Comparison of ENCODE assay signal across 16 mouse cellular contexts in the genomic region with DNA sequence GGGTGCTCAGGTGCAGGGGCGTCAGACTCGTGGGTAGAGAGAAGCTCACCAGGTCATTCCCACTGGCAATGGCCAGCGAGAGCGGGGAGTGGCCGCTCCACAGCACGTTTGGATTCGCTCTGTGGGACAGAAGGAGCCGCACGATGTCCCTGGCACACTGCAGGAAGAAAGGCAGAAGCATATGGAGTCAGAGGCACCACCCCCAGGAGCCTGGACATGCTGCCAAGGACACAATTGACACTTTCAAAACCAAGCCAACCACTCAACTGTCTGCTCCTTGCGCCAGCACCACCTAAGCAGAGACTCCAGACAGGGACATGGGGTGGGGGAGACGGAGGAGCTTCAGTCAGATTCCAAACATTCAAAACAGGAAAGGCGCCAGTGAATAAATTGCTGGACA. TPM values are rescaled to one million over a fixed set of nuclear protein-coding genes. Genes with fewer than 3 reads are reported as not detected.
A peak's percentile ranks its signal among the peaks of the same experiment; 100 is the strongest.
DNase-seq lines count a peak whose midpoint lies in the region; TF ChIP-seq lines count a peak whose summit lies in the region.
"Had no signal": no experiment of that assay in that cellular context is flagged by ENCODE, and none has a peak within 500 bp of the region (broad histone marks: within the 10 kb centered on the region; RNA-seq: fewer than 3 reads in every experiment).

No protein-coding gene starts in this region.

- no peak overlapping the region for H3K4me3 ChIP-seq in myocyte
- H3K4me3 ChIP-seq: liver, embryonic 12.5 days; neural tube, embryonic 15.5 days had no signal

- intact Hi-C loops in heart, postnatal 25 days (cut with DNase I), result no loop called here

- no peak overlapping the region for H3ac ChIP-seq in myocyte (ENCODE audit: control insufficient read depth, insufficient read length)

- DNase-seq in frontal cortex, postnatal 36 days (ENCODE audit: low spot score in 2 of 2), result peak; percentile 56 to 66
- DNase-seq in frontal cortex, postnatal 10 days (ENCODE audit: low spot score in 2 of 2), result no peak
- DNase-seq in cerebellum, adult 11-12 months, result peak; percentile 99
- DNase-seq in layer of hippocampus, adult 18-20 months (ENCODE audit: low spot score in 2 of 2), result peak; percentile 42 to 77
- DNase-seq in heart, postnatal 25 days (ENCODE audit: low spot score), result no peak
- DNase-seq in kidney, postnatal 36 days, result no peak
- no peak for DNase-seq in urinary bladder, postnatal 14 days (ENCODE audit: low spot score)
- DNase-seq: heart, adult 11 months; kidney, adult 8-10 months; midbrain, embryonic 14.5 days; thymus, adult 18-20 months had no signal

- no peaks in the 10 kb centered on the region for H3K79me2 ChIP-seq in myocyte (ENCODE audit: control insufficient read depth, insufficient read depth)

- H3K27me3 ChIP-seq in myocyte (ENCODE audit: control insufficient read depth, insufficient read depth, insufficient read length), result peaks cover 18% of the 10 kb centered on the region
- H3K27me3 ChIP-seq: liver, embryonic 12.5 days; neural tube, embryonic 15.5 days had no signal

- H3K36me3 ChIP-seq in myocyte (ENCODE audit: control insufficient read depth, insufficient read depth), result no peaks in the 10 kb centered on the region
- H3K36me3 ChIP-seq: liver, embryonic 12.5 days; neural tube, embryonic 15.5 days had no signal

- no peak for TF ChIP-seq POLR2A in myocyte (IDR thresholded peaks at IDR 0.05; ENCODE audit: insufficient read length, low read depth)

- peak overlapping the region; percentile 24 for H3K4me2 ChIP-seq in myocyte (ENCODE audit: low read depth)
- H3K4me2 ChIP-seq: liver, embryonic 12.5 days; neural tube, embryonic 15.5 days had no signal

TF ChIP-seq in myocyte, 11 proteins besides CTCF, POLR2A, EP300 and RAD21:
- peak in 1 of 3 experiments; percentile 29 for TF ChIP-seq MYOD1 (IDR thresholded peaks at IDR 0.05; ENCODE audit: control insufficient read depth in 1 of 3, insufficient read length in 2 of 3, low read depth in 2 of 3)
- TF ChIP-seq TCF3 (IDR thresholded peaks at IDR 0.05; ENCODE audit: insufficient read length, low read depth), result no peak

RNA-seq across cellular contexts. Expression of a gene that starts 23.4 kb away (rescaled TPM):
- total RNA-seq in layer of hippocampus, adult 18-20 months (2021), result under 1 TPM; 0.42 to 0.53 TPM
- 2.4 TPM for polyA plus RNA-seq in myocyte (2012; fragmentation: generic; extraction: Trizol)
- total RNA-seq in heart, postnatal 25 days (2021), result not detected
- total RNA-seq: hematopoietic stem cell, adult 5-6 weeks; MEL had no signal

RNA-seq across cellular contexts. Expression of a gene that starts 27.5 kb away (rescaled TPM):
- total RNA-seq in layer of hippocampus, adult 18-20 months (2021), result 10 to 100 TPM; 16.0 to 17.9 TPM
- 40.9 TPM for polyA plus RNA-seq in myocyte (2012; fragmentation: generic; extraction: Trizol)
- 10 to 100 TPM; 11.9 to 13.2 TPM for total RNA-seq in heart, postnatal 25 days (2021)

RNA-seq across cellular contexts. Expression of a gene that starts 31.3 kb away (rescaled TPM):
- total RNA-seq in layer of hippocampus, adult 18-20 months (2021), result 10 to 100 TPM; 32.5 to 33.6 TPM
- 48.6 TPM for polyA plus RNA-seq in myocyte (2012; fragmentation: generic; extraction: Trizol)
- 10 to 100 TPM; 77.8 to 77.9 TPM for total RNA-seq in heart, postnatal 25 days (2021)

RNA-seq across cellular contexts. Expression of a gene that starts 47.8 kb away (rescaled TPM):
- total RNA-seq in layer of hippocampus, adult 18-20 months (2021), result 100 to 1,000 TPM; 136 to 139 TPM
- polyA plus RNA-seq in myocyte (2012; fragmentation: generic; extraction: Trizol), result 930 TPM
- 100 to 1,000 TPM; 366 to 368 TPM for total RNA-seq in heart, postnatal 25 days (2021)

RNA-seq across cellular contexts. Expression of a gene that starts 54.9 kb away (rescaled TPM):
- total RNA-seq in layer of hippocampus, adult 18-20 months (2021), result 10 to 100 TPM; 42.4 to 43.2 TPM
- 23.6 TPM for polyA plus RNA-seq in myocyte (2012; fragmentation: generic; extraction: Trizol)
- total RNA-seq in heart, postnatal 25 days (2021), result 1 to 10 TPM; 6.9 TPM

Comparison
In these comparisons a context has a peak if more than half of its experiments do, and no peak if none do; other contexts are left out.
1. DNase-seq: peak in frontal cortex, postnatal 36 days (2 of 2), cerebellum, adult 11-12 months (single experiment) and layer of hippocampus, adult 18-20 months (2 of 2); none in frontal cortex, postnatal 10 days (0 of 2), heart, postnatal 25 days (single experiment), kidney, postnatal 36 days (0 of 2) and urinary bladder, postnatal 14 days (single experiment).